Mouse (Mus musculus) MEL (cell line): ENCODE measurements around the gene Fgfrl1. TPM values are rescaled to one million over a fixed set of nuclear protein-coding genes. Genes with fewer than 3 reads are reported as not detected.

Experiments used
- DNase-seq: peaks from one replicate; pipeline ENCODE4 v3.0.0; 2011; ENCODE audit warnings: low read depth, low spot score
- H3K27ac ChIP-seq: 2 replicates; pipeline ENCODE4 v1.5.1; 2012; ENCODE audit warnings: low read depth, mild to moderate bottlenecking, control low read depth, low read length, moderate library complexity; ENCODE audit not compliant: control insufficient read depth
- H3K27me3 ChIP-seq, 2 experiments: fragments of 150-350 bp in 1 of 2; sonication (generic) in 1 of 2; 2 replicates each; pipeline ENCODE4 v1.6.1; 2012; ENCODE audit warnings: low read length in 2 of 2, mild to moderate bottlenecking in 2 of 2, improper control_type of control experiment in 1 of 2, moderate library complexity in 1 of 2; ENCODE audit not compliant: insufficient read depth in 2 of 2, control insufficient read depth in 1 of 2
- H3K36me3 ChIP-seq, 2 experiments: 2 replicates each; pipeline ENCODE4 v1.6.1; 2012 to 2014; ENCODE audit warnings: low read length in 2 of 2, improper control_type of control experiment in 1 of 2, inconsistent platforms in 1 of 2, mild to moderate bottlenecking in 1 of 2; ENCODE audit not compliant: insufficient read depth in 2 of 2, control insufficient read depth in 1 of 2
- H3K4me1 ChIP-seq, 2 experiments: fragments of 150-350 bp in 1 of 2; sonication (generic) in 1 of 2; 2 replicates each; pipeline ENCODE4 v1.6.1; 2012; ENCODE audit warnings: low read length in 2 of 2, improper control_type of control experiment in 1 of 2, mild to moderate bottlenecking in 1 of 2; ENCODE audit not compliant: insufficient read depth in 2 of 2, control insufficient read depth in 1 of 2
- H3K4me3 ChIP-seq, 2 experiments: fragments of 150-350 bp in 1 of 2; sonication (generic) in 1 of 2; 2 replicates each; pipeline ENCODE4 v1.5.1; 2012; ENCODE audit warnings: low read depth in 2 of 2, low read length in 2 of 2, mild to moderate bottlenecking in 2 of 2, moderate library complexity in 2 of 2, control low read depth in 1 of 2, improper control_type of control experiment in 1 of 2; ENCODE audit not compliant: control insufficient read depth in 1 of 2, insufficient read depth in 1 of 2
- H3K79me2 ChIP-seq: 2 replicates; pipeline ENCODE4 v1.6.1; 2012; ENCODE audit warnings: mild to moderate bottlenecking, low read length, moderate library complexity; ENCODE audit not compliant: control insufficient read depth, poor library complexity, insufficient read depth
- H3K9ac ChIP-seq: 2 replicates; pipeline ENCODE4 v1.6.1; 2012; ENCODE audit warnings: low read depth, mild to moderate bottlenecking, control low read depth, low read length, moderate library complexity; ENCODE audit not compliant: control insufficient read depth, poor library complexity, severe bottlenecking
- H3K9me3 ChIP-seq: fragments of 150-350 bp; sonication (generic); replicated peaks from 2 replicates; pipeline ENCODE4 v1.6.1; 2012; ENCODE audit warnings: mild to moderate bottlenecking, low read length, improper control_type of control experiment, moderate library complexity; ENCODE audit not compliant: insufficient read depth
- BHLHE40 ChIP-seq: IDR thresholded peaks from 2 replicates; pipeline ENCODE4 v1.6.1; 2012; ENCODE audit warnings: low read depth, mild to moderate bottlenecking, inconsistent platforms, low read length, improper control_type of control experiment, borderline replicate concordance
- CTCF ChIP-seq, 3 experiments: IDR thresholded peaks in 2 of 3; conservative IDR thresholded peaks in 1 of 3; 2 replicates each; pipeline ENCODE4 v1.5.1; 2011 to 2012; ENCODE audit warnings: low read length in 3 of 3, low read depth in 2 of 3, mild to moderate bottlenecking in 2 of 3, improper control_type of control experiment in 1 of 3, inconsistent platforms in 1 of 3, mixed read lengths in 1 of 3, moderate library complexity in 1 of 3; ENCODE audit not compliant: control insufficient read depth in 1 of 3, insufficient read depth in 1 of 3, poor library complexity in 1 of 3, severe bottlenecking in 1 of 3
- E2F4 ChIP-seq: IDR thresholded peaks from 2 replicates; pipeline ENCODE4 v1.6.1; 2011; ENCODE audit warnings: low read depth, low read length, improper control_type of control experiment, borderline replicate concordance
- EP300 ChIP-seq, 2 experiments: IDR thresholded peaks; 2 replicates each; pipeline ENCODE4 v1.6.1; 2011; ENCODE audit warnings: improper control_type of control experiment in 2 of 2, low read length in 2 of 2, low read depth in 1 of 2, mild to moderate bottlenecking in 1 of 2
- ETS1 ChIP-seq: IDR thresholded peaks from 2 replicates; pipeline ENCODE4 v1.6.1; 2012; ENCODE audit warnings: low read depth, mild to moderate bottlenecking, inconsistent platforms, low read length, improper control_type of control experiment, moderate library complexity
- GABPA ChIP-seq: IDR thresholded peaks from 2 replicates; pipeline ENCODE4 v1.6.1; 2012; ENCODE audit warnings: low read depth, mild to moderate bottlenecking, inconsistent platforms, low read length, improper control_type of control experiment, moderate library complexity
- GATA1 ChIP-seq: IDR thresholded peaks from 2 replicates; pipeline ENCODE4 v1.6.1; 2011; ENCODE audit warnings: low read depth, low read length, improper control_type of control experiment
- HCFC1 ChIP-seq: IDR thresholded peaks from 2 replicates; pipeline ENCODE4 v1.6.1; 2012; ENCODE audit warnings: low read depth, mild to moderate bottlenecking, inconsistent platforms, low read length, improper control_type of control experiment, moderate library complexity
- JUND ChIP-seq: IDR thresholded peaks from 2 replicates; pipeline ENCODE4 v1.6.1; 2011; ENCODE audit warnings: low read depth, mild to moderate bottlenecking, improper control_type of control experiment, low read length
- MAFK ChIP-seq: IDR thresholded peaks from 2 replicates; pipeline ENCODE4 v1.6.1; 2011; ENCODE audit warnings: low read depth, mild to moderate bottlenecking, low read length, improper control_type of control experiment, borderline replicate concordance
- MAX ChIP-seq: IDR thresholded peaks from 2 replicates; pipeline ENCODE4 v1.6.1; 2011; ENCODE audit warnings: low read length, improper control_type of control experiment
- MXI1 ChIP-seq: IDR thresholded peaks from 2 replicates; pipeline ENCODE4 v1.6.1; 2011; ENCODE audit warnings: mild to moderate bottlenecking, low read depth, low read length, improper control_type of control experiment
- RCOR1 ChIP-seq: IDR thresholded peaks from 2 replicates; pipeline ENCODE4 v1.6.1; 2012; ENCODE audit warnings: low read depth, mild to moderate bottlenecking, inconsistent platforms, low read length, improper control_type of control experiment
- SMC3 ChIP-seq: IDR thresholded peaks from 2 replicates; pipeline ENCODE4 v1.6.1; 2011; ENCODE audit warnings: low read depth, low read length, improper control_type of control experiment
- TBP ChIP-seq: IDR thresholded peaks from 2 replicates; pipeline ENCODE4 v1.8.0; 2011; ENCODE audit warnings: low read depth, low read length, improper control_type of control experiment
- USF1 ChIP-seq: IDR thresholded peaks from 2 replicates; pipeline ENCODE4 v1.6.1; 2014; ENCODE audit warnings: low read depth, mild to moderate bottlenecking, inconsistent platforms, low read length, improper control_type of control experiment, moderate library complexity
- ZC3H11A ChIP-seq: IDR thresholded peaks from 2 replicates; pipeline ENCODE4 v1.6.1; 2012; ENCODE audit warnings: low read depth, mild to moderate bottlenecking, inconsistent platforms, low read length, improper control_type of control experiment
- polyA plus RNA-seq, 2 experiments: library from polyadenylated mRNA; stranded (reverse) in 1 of 2; unstranded in 1 of 2; fragments of >175 nt in 1 of 2; fragments of >200 nt in 1 of 2; gene quantifications; 2 replicates each; pipeline versions ENCODE4 v1.2.1 to v1.2.4; 2012; ENCODE audit warnings: low replicate concordance in 2 of 2, low read depth in 1 of 2; ENCODE audit not compliant: insufficient read length in 2 of 2, insufficient read depth in 1 of 2, missing spikeins in 1 of 2
- total RNA-seq: library from RNA; depleted of rRNA; stranded (reverse); fragments of 300-350 nt; gene quantifications from 2 replicates; pipeline ENCODE4 v1.2.3, GENCODE M21; 2012

Fgfrl1 gene
- total and polyA plus RNA-seq, 3 experiments, result 16.0 to 27.3 TPM; not detected in 1

DNA sequence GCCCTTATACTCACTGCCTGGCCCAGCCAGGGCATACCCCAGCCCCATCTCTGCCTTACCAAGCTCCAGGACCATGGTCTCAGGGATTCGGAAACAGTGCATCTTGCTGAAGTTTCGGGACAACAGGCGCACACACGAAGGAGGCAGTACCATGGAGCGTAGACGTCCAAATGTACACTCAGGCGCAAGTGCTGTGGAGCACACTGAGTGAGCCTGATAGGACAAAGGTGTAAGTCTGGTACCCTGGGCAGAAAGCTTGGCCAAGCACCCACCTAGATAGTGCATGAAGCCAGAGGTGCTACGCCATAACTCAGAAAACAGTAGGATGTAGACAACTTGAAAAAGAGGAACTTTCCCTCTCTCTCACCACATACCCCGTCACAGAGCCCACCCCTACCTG is 36.8 kb upstream of the Fgfrl1 start:
- DNase-seq, result no peak
- H3K27me3 ChIP-seq, result no peaks in the 10 kb centered on the region
- peaks cover 2% of the 10 kb centered on the region in 2 experiments; a peak in 2 of 4 replicates for H3K36me3 ChIP-seq
- TF ChIP-seq BHLHE40 (no peak), USF1 (no peak), GABPA (no peak), MAX (no peak), GATA1 (no peak), CTCF (IDR thresholded peaks at IDR 0.05 in 2 of 3, conservative IDR thresholded peaks at IDR 0.05 in 1 of 3; ENCODE audit: control insufficient read depth in 1 of 3, insufficient read depth in 1 of 3, low read depth in 2 of 3, low read length in 3 of 3, poor library complexity in 1 of 3, severe bottlenecking in 1 of 3) (no peak), SMC3 (no peak), ZC3H11A (no peak), EP300 (IDR thresholded peaks at IDR 0.05; ENCODE audit: low read depth in 1 of 2, low read length in 2 of 2) (no peak), ETS1 (no peak)
- H3K9ac ChIP-seq, result no peak overlapping the region
- H3K27ac ChIP-seq, result no peak overlapping the region
- no peaks in the 10 kb centered on the region for H3K9me3 ChIP-seq
- no peak overlapping the region for H3K4me3 ChIP-seq
- peaks cover 0 to 9% of the 10 kb centered on the region in 2 experiments; a peak in 2 of 4 replicates for H3K4me1 ChIP-seq
- peaks cover 11% of the 10 kb centered on the region for H3K79me2 ChIP-seq

GRCm38 (mm10) chr5:108655891-108656650 is 36.1 kb upstream of the Fgfrl1 start:
- no peak overlapping the region for H3K4me3 ChIP-seq
- H3K36me3 ChIP-seq, result peaks cover 2% of the 10 kb centered on the region in 2 experiments; a peak in 2 of 4 replicates
- H3K9ac ChIP-seq, result no peak overlapping the region
- no peak for DNase-seq
- TF ChIP-seq BHLHE40, result no peak
- no peak for TF ChIP-seq MAX
- TF ChIP-seq EP300 (IDR thresholded peaks at IDR 0.05; ENCODE audit: low read depth in 1 of 2, low read length in 2 of 2), result no peak
- no peak for TF ChIP-seq E2F4
- no peak for TF ChIP-seq GABPA
- TF ChIP-seq MXI1, result no peak
- TF ChIP-seq TBP, result no peak
- no peak for TF ChIP-seq RCOR1
- no peak for TF ChIP-seq HCFC1
- no peak for TF ChIP-seq JUND
- TF ChIP-seq CTCF (IDR thresholded peaks at IDR 0.05 in 2 of 3, conservative IDR thresholded peaks at IDR 0.05 in 1 of 3; ENCODE audit: control insufficient read depth in 1 of 3, insufficient read depth in 1 of 3, low read depth in 2 of 3, low read length in 3 of 3, poor library complexity in 1 of 3, severe bottlenecking in 1 of 3), result no peak
- TF ChIP-seq ZC3H11A, result no peak
- TF ChIP-seq SMC3, result no peak
- no peak for TF ChIP-seq MAFK
- TF ChIP-seq, all 39 proteins: peak for 0
- Histone ChIP-seq H3K27ac (no peak overlapping the region), H3K27me3 (no peaks in the 10 kb centered on the region), H3K79me2 (peaks cover 13% of the 10 kb centered on the region), H3K9me3 (no peaks in the 10 kb centered on the region), H3K4me1 (peaks cover 0 to 12% of the 10 kb centered on the region in 2 experiments; a peak in 2 of 4 replicates)
